Mouse (Mus musculus): ENCODE results near the gene Art4. TPM values are rescaled to one million over a fixed set of nuclear protein-coding genes. Genes with fewer than 3 reads are reported as not detected.

Art4 gene
- total and polyA plus RNA-seq, 3 experiments = 1.7 to 30.5 (median 27.8) TPM

DNA sequence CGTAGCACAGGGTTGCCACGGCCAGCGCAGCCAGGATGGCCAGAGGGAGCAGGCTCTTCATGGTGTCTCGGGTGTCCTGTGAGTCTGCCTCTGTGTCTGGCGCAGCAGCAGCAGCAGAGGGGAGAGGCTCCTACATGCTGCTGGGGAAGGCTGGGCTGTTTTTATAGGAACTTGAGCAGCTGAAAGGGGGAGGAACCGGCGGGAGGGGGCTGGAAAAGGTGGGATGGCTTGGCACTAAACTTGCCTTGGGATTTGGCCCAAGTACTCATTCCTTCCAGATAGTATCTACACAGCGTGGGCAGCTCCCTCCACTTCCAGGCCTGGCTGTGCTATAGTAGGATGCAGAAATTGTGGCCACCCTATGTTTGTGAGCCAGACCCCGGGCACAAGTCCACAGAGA lies 18.1 kb upstream of the Art4 start, which contains the start of gene Mgp:
Mgp (minus strand) TSS at position 154 of the 400 bp plus-strand sequence.
- Histone ChIP-seq H3K4me3 (ENCODE audit: low read depth, low read length) (no peak within 1 kb of the TSS), H3K4me1 (ENCODE audit: insufficient read depth, low read depth, low read length) (no peaks in the 10 kb centered on the region), H3K36me3 (replicated peaks) (no peaks in the 10 kb centered on the region), H3K27me3 (ENCODE audit: insufficient read depth, low read length) (peaks cover 13% of the 10 kb centered on the region), H3K9me3 (replicated peaks) (no peaks in the 10 kb centered on the region)
- no peak for TF ChIP-seq TAL1 (conservative IDR thresholded peaks at IDR 0.05; ENCODE audit: low read depth, low read length)
- DNase-seq (ENCODE audit: low spot score) = no peak
- no peak for ATAC-seq (ENCODE audit: extremely low read depth, insufficient number of reproducible peaks, low FRiP score, poor library complexity, severe bottlenecking)

DNA sequence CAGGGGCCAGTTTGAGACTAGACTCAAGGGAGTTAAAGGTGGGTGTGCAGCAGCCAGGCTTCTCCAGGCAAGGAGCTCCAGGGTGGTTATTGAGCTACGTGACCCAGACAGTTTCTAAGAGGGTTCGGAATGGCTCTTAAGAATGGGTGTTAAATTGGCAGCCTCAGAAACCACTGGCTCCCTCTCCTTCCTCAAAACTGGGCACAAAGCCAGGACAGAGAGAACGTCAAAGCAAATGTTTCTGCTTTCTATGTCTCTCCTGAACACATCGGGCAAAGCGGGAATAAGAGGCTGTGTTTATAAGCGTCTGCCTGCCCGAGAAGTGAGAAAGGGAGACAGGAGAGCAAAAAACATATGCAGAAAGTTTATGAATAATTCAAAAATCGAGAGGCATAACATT lies 17.1 kb upstream of the Art4 start:
- H3K9me3 ChIP-seq (replicated peaks) = no peaks in the 10 kb centered on the region
- no peak for TF ChIP-seq POLR2AphosphoS5 (IDR thresholded peaks at IDR 0.05; ENCODE audit: insufficient replicate concordance, low read depth, low read length)
- no peak for TF ChIP-seq GATA1 (IDR thresholded peaks at IDR 0.05; ENCODE audit: borderline replicate concordance, low read length)
- no peak for TF ChIP-seq TAL1 (conservative IDR thresholded peaks at IDR 0.05; ENCODE audit: low read depth, low read length)
- TF ChIP-seq CTCF (IDR thresholded peaks at IDR 0.05; ENCODE audit: low read depth, low read length) = no peak
- TF ChIP-seq GATA2 (IDR thresholded peaks at IDR 0.05; ENCODE audit: borderline replicate concordance, low read depth, low read length) = no peak
- peaks cover 13% of the 10 kb centered on the region for H3K27me3 ChIP-seq (ENCODE audit: insufficient read depth, low read length)
- DNase-seq (ENCODE audit: low spot score) = no peak
- ATAC-seq (ENCODE audit: extremely low read depth, insufficient number of reproducible peaks, low FRiP score, poor library complexity, severe bottlenecking) = no peak
- H3K36me3 ChIP-seq (replicated peaks) = no peaks in the 10 kb centered on the region
- H3K4me3 ChIP-seq (ENCODE audit: low read depth, low read length) = no peak overlapping the region
- no peaks in the 10 kb centered on the region for H3K4me1 ChIP-seq (ENCODE audit: insufficient read depth, low read depth, low read length)

DNA sequence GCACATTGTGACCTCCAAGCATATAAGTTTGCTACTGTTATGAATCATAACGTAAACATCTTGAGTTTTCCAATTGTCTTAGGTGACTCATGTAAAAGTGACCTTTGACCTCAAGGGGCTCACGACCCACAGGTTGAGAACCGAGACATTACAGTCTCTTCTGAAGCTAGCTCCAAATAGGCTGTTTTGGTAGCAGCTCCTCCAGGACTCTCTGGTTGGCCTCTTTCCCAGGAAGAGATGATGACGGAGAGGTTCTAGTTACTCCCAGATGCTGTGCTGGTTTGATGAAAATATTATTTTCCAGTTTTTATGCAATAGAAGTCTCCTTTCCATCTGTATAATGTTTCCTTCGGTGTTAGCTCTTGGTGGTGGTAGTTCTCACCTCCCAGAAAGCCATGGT lies 11.4 kb upstream of the Art4 start:
- no peak for ATAC-seq (ENCODE audit: extremely low read depth, insufficient number of reproducible peaks, low FRiP score, poor library complexity, severe bottlenecking)
- Histone ChIP-seq H3K36me3 (replicated peaks) (no peaks in the 10 kb centered on the region), H3K27me3 (ENCODE audit: insufficient read depth, low read length) (peaks cover 22% of the 10 kb centered on the region), H3K9me3 (replicated peaks) (no peaks in the 10 kb centered on the region), H3K4me3 (ENCODE audit: low read depth, low read length) (no peak overlapping the region), H3K4me1 (ENCODE audit: insufficient read depth, low read depth, low read length) (no peaks in the 10 kb centered on the region)
- no peak for DNase-seq (ENCODE audit: low spot score)
- TF ChIP-seq CTCF (IDR thresholded peaks at IDR 0.05; ENCODE audit: low read depth, low read length) (no peak), GATA1 (IDR thresholded peaks at IDR 0.05; ENCODE audit: borderline replicate concordance, low read length) (no peak), GATA2 (IDR thresholded peaks at IDR 0.05; ENCODE audit: borderline replicate concordance, low read depth, low read length) (no peak), POLR2AphosphoS5 (IDR thresholded peaks at IDR 0.05; ENCODE audit: insufficient replicate concordance, low read depth, low read length) (no peak), TAL1 (conservative IDR thresholded peaks at IDR 0.05; ENCODE audit: low read depth, low read length) (no peak)

DNA sequence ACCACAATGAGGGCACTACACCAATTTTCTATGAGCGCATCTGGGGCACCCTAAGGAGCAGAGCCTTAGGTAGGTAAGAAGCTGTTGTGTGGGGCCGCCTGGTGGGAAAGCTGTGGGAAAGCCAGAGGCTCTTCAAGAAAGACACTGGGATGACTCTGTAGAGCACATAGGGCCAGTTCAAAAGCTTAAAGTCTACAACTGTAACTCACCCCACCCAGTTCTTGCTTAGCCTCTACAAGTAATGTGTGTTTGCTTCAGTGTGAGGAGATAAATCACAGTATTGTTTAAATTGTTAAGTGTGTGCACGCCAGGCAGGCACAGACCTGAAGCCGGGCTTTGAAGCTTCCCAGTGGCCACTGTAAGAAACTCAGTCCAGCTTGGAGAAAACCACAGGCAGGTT lies 8.6 kb upstream of the Art4 start:
- Histone ChIP-seq H3K4me1 (ENCODE audit: insufficient read depth, low read depth, low read length) (peaks cover 2% of the 10 kb centered on the region), H3K27me3 (ENCODE audit: insufficient read depth, low read length) (peaks cover 18% of the 10 kb centered on the region), H3K4me3 (ENCODE audit: low read depth, low read length) (no peak overlapping the region), H3K36me3 (replicated peaks) (no peaks in the 10 kb centered on the region), H3K9me3 (replicated peaks) (no peaks in the 10 kb centered on the region)
- TF ChIP-seq POLR2AphosphoS5 (IDR thresholded peaks at IDR 0.05; ENCODE audit: insufficient replicate concordance, low read depth, low read length) = no peak
- TF ChIP-seq TAL1 (conservative IDR thresholded peaks at IDR 0.05; ENCODE audit: low read depth, low read length) = no peak
- no peak for TF ChIP-seq GATA1 (IDR thresholded peaks at IDR 0.05; ENCODE audit: borderline replicate concordance, low read length)
- no peak for TF ChIP-seq CTCF (IDR thresholded peaks at IDR 0.05; ENCODE audit: low read depth, low read length)
- no peak for TF ChIP-seq GATA2 (IDR thresholded peaks at IDR 0.05; ENCODE audit: borderline replicate concordance, low read depth, low read length)
- ATAC-seq (ENCODE audit: extremely low read depth, insufficient number of reproducible peaks, low FRiP score, poor library complexity, severe bottlenecking) = no peak
- no peak for DNase-seq (ENCODE audit: low spot score)

DNA sequence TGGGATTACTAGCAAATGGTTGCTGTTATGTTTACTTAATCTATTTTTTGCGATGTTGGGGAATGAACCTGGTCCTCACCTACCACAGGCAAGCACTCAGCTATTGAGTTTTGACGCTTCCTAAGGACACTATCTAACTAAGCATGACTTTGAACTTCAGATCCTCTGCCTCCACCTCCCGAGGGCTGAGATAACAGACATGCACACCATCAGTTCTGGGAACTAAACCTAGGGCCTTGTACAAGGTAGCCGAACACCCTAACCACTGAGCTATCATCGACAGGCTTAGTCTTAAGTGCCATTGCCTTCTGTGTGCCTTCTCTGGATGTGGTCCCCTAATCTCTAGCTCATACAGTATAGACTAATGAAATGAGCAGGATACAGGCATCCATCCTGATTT lies 7.8 kb upstream of the Art4 start:
- TF ChIP-seq GATA1 (IDR thresholded peaks at IDR 0.05; ENCODE audit: borderline replicate concordance, low read length) (no peak), POLR2AphosphoS5 (IDR thresholded peaks at IDR 0.05; ENCODE audit: insufficient replicate concordance, low read depth, low read length) (no peak), TAL1 (conservative IDR thresholded peaks at IDR 0.05; ENCODE audit: low read depth, low read length) (no peak), GATA2 (IDR thresholded peaks at IDR 0.05; ENCODE audit: borderline replicate concordance, low read depth, low read length) (no peak), CTCF (IDR thresholded peaks at IDR 0.05; ENCODE audit: low read depth, low read length) (no peak)
- no peak for ATAC-seq (ENCODE audit: extremely low read depth, insufficient number of reproducible peaks, low FRiP score, poor library complexity, severe bottlenecking)
- Histone ChIP-seq H3K36me3 (replicated peaks) (no peaks in the 10 kb centered on the region), H3K4me1 (ENCODE audit: insufficient read depth, low read depth, low read length) (peaks cover 10% of the 10 kb centered on the region), H3K9me3 (replicated peaks) (no peaks in the 10 kb centered on the region), H3K27me3 (ENCODE audit: insufficient read depth, low read length) (peaks cover 18% of the 10 kb centered on the region), H3K4me3 (ENCODE audit: low read depth, low read length) (no peak overlapping the region)
- no peak for DNase-seq (ENCODE audit: low spot score)

DNA sequence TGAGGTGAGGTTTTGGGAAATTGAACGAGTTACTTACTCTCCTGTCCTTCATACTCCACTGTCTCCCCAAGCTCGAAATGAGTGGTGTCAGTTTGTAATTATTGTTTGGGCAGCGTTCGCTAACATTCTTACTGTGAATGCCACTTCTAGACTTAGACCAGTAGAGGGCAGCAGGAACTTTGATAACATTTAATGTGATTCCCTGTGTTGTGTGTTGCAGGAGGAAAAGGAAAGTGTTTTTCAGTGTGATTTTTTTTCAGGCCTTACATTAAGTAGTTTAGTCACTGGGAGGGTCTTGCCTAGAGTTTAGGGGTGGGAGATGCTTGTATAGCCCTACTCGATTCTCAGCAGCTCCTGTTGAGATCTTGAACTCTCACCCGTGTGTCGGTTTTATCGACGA lies 3.5 kb upstream of the Art4 start:
- Histone ChIP-seq H3K27me3 (ENCODE audit: insufficient read depth, low read length) (peaks cover 15% of the 10 kb centered on the region), H3K4me1 (ENCODE audit: insufficient read depth, low read depth, low read length) (peaks cover 40% of the 10 kb centered on the region), H3K4me3 (ENCODE audit: low read depth, low read length) (no peak overlapping the region), H3K9me3 (replicated peaks) (no peaks in the 10 kb centered on the region), H3K36me3 (replicated peaks) (no peaks in the 10 kb centered on the region)
- no peak for TF ChIP-seq TAL1 (conservative IDR thresholded peaks at IDR 0.05; ENCODE audit: low read depth, low read length)
- peak; percentile 35; the same call in 1 of the 2 replicates for TF ChIP-seq CTCF (IDR thresholded peaks at IDR 0.05; ENCODE audit: low read depth, low read length)
- TF ChIP-seq POLR2AphosphoS5 (IDR thresholded peaks at IDR 0.05; ENCODE audit: insufficient replicate concordance, low read depth, low read length) = no peak
- ATAC-seq (ENCODE audit: extremely low read depth, insufficient number of reproducible peaks, low FRiP score, poor library complexity, severe bottlenecking) = no peak
- peak; percentile 29 for DNase-seq (ENCODE audit: low spot score)

DNA sequence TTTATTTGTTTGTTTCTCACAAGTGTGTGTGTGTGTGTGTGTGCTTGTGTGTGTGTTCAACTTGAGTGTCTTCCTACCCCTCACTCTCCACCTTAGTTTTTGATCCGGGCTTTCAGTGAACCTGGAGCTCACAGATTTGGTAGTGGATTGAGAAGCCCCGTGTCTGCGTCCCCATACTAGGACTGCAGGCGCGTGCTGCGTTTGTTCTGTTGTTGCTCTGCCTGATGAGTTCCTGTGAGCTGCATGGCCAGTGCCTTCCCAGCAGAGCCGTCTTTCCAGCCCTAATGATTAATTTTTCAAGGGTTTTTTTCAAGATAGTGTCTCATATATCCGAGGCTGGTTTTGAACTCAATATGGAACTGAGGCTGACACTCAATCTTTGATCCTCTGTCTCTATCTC lies 887 bp upstream of the Art4 start:
- no peak for ATAC-seq (ENCODE audit: extremely low read depth, insufficient number of reproducible peaks, low FRiP score, poor library complexity, severe bottlenecking)
- TF ChIP-seq GATA2 (IDR thresholded peaks at IDR 0.05; ENCODE audit: borderline replicate concordance, low read depth, low read length) = no peak
- no peak for TF ChIP-seq GATA1 (IDR thresholded peaks at IDR 0.05; ENCODE audit: borderline replicate concordance, low read length)
- no peak for TF ChIP-seq TAL1 (conservative IDR thresholded peaks at IDR 0.05; ENCODE audit: low read depth, low read length)
- no peak for TF ChIP-seq CTCF (IDR thresholded peaks at IDR 0.05; ENCODE audit: low read depth, low read length)
- no peak for TF ChIP-seq POLR2AphosphoS5 (IDR thresholded peaks at IDR 0.05; ENCODE audit: insufficient replicate concordance, low read depth, low read length)
- no peaks in the 10 kb centered on the region for H3K27me3 ChIP-seq (ENCODE audit: insufficient read depth, low read length)
- H3K36me3 ChIP-seq (replicated peaks) = peaks cover 10% of the 10 kb centered on the region
- peaks cover 64% of the 10 kb centered on the region for H3K4me1 ChIP-seq (ENCODE audit: insufficient read depth, low read depth, low read length)
- H3K4me3 ChIP-seq (ENCODE audit: low read depth, low read length) = peak overlapping the region; percentile 72; the same call in 1 of the 2 replicates
- H3K9me3 ChIP-seq (replicated peaks) = no peaks in the 10 kb centered on the region
- no peak for DNase-seq (ENCODE audit: low spot score)

Measured in G1E (cell line).